Mouse (Mus musculus) T-helper 17 cell (primary cell): ENCODE data around the gene Nmral1.

ENCODE experiments used
- in situ Hi-C, 2 experiments: fragments of 300-600 bp; cut with MboI, MseI; formaldehyde crosslinking; loops; 1 replicate in 1 of 2; 2 replicates in 1 of 2; pipeline ENCODE4 v1.15.1; 2025; ENCODE audit warnings: high pct_unique_total_duplicates in 2 of 2

Nmral1 gene

DNA sequence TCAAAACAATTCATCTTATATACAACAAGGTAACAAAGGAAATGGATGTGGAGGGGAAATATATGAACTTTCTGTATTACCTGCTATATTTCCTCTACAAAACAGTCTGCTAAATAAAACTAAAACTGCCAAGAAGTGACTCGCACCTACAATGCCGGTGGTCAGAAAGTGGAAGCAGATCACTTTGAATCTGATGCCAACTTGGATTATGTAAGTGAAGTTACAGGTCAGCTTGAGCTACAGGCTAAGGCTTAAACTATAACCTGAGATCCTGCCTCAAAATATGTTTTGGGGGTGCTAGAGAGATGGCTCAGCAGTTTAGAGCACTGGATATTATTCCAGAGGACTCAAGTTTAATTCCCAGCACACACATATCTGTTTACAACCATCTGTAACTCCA, 53.4 kb downstream of the Nmral1 start:
- in situ Hi-C loops, result no loop called here

DNA sequence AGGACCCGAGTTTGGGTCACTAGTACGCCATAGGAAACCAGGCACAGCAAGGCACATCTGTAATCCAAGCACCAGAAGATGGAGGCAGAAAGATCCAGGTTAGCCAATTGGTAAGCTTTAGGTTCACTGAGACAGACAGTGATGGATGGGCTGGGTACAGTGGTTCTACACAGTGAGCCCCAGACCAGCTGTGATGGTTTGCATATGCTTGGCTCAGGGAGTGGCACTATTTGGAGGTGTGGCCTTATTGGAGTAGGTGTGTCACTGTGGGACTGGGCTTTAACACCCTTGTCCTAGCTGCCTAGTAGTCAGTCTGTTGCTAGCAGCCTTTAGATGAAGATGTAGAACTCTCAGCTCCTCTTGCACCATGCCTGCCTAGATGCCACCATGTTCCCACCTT, 55.4 kb downstream of the Nmral1 start:
- in situ Hi-C loops, result no loop called here

DNA sequence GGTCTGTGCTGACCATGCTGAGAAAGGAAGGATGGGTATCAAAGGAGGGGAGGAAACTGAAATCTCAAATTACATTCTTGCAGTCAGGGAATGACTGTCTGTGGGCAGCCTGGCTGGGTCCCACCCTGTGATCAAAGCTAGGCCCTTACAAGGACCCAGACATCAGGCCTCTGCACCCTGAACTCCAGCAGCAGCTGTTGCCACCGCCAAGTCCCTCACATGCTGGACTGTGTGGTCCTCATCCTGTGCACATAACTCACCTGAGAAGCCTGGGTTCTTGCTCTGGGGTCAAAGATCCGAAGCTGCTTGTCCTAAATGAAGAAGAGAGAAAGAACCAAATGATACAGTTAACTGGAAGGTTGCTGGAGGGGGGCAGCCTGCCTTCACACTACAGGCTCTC, 57.6 kb downstream of the Nmral1 start:
- in situ Hi-C loops, result no loop called here
